Mouse (Mus musculus) gastrocnemius, postnatal 14 days (tissue): ENCODE results near the gene Rassf7. TPM values are rescaled to one million over a fixed set of nuclear protein-coding genes. Genes with fewer than 3 reads are reported as not detected.

ENCODE experiments used
- DNase-seq: peaks from one replicate; pipeline ENCODE4 v3.0.0; 2021; ENCODE audit warnings: mixed read lengths
- intact Hi-C: fragments of 180-260 bp; cut with DNase I; formaldehyde crosslinking; loops from one replicate; pipeline ENCODE4 v1.15.1; 2025; ENCODE audit warnings: low total_unique reads
- total RNA-seq, 2 experiments: library from RNA; stranded (reverse); gene quantifications; 2 replicates each; pipeline ENCODE4 v1.2.3; 2021

The Rassf7 gene
- total RNA-seq, 2 experiments from 2014 or later, result 0.62 to 1.2 TPM

GRCm38 (mm10) chr7:141194830-141195229 lies 20.8 kb upstream of the Rassf7 start:
- DNase-seq, result peak; percentile 85
- intact Hi-C loops, result no loop called here

- no peak for DNase-seq
Measured at GRCm38 (mm10) chr7:141195754-141196153, 19.9 kb upstream of the Rassf7 start.

GRCm38 (mm10) chr7:141196619-141197282 lies 18.9 kb upstream of the Rassf7 start:
- DNase-seq, result no peak
- intact Hi-C loops, result no loop called here

More at GRCm38 (mm10) chr7:141195754-141196153, 19.9 kb upstream of the Rassf7 start:
- intact Hi-C loops, result no loop called here

GRCm38 (mm10) chr7:141198121-141198520 lies 17.5 kb upstream of the Rassf7 start:
- DNase-seq, result no peak
- intact Hi-C loops, result no loop called here

GRCm38 (mm10) chr7:141204546-141204945 lies 11.1 kb upstream of the Rassf7 start:
- intact Hi-C loops, result no loop called here
- DNase-seq, result no peak

- DNase-seq, result no peak
- intact Hi-C loops, result no loop called here
Measured at GRCm38 (mm10) chr7:141205504-141205903, 10.2 kb upstream of the Rassf7 start.

GRCm38 (mm10) chr7:141206182-141206937 lies 9.3 kb upstream of the Rassf7 start:
- DNase-seq, result no peak

GRCm38 (mm10) chr7:141209526-141209925 lies 6.1 kb upstream of the Rassf7 start:
- DNase-seq, result no peak

More at GRCm38 (mm10) chr7:141206182-141206937, 9.3 kb upstream of the Rassf7 start:
- intact Hi-C loops, result no loop called here

GRCm38 (mm10) chr7:141210137-141210536 lies 5.5 kb upstream of the Rassf7 start:
- intact Hi-C loops, result no loop called here
- DNase-seq, result no peak

More at GRCm38 (mm10) chr7:141209526-141209925, 6.1 kb upstream of the Rassf7 start:
- intact Hi-C loops, result no loop called here

GRCm38 (mm10) chr7:141210606-141211131 lies 5.0 kb upstream of the Rassf7 start:
- DNase-seq, result no peak
- intact Hi-C loops, result no loop called here

- no peak for DNase-seq
- intact Hi-C loops, result no loop called here
Measured at GRCm38 (mm10) chr7:141213133-141213532, 2.5 kb upstream of the Rassf7 start.

GRCm38 (mm10) chr7:141213605-141214235 lies 1.9 kb upstream of the Rassf7 start, which contains the start of gene Lmntd2:
Gene Lmntd2, minus strand, starts transcription at chr7:141214080.
- DNase-seq, result no peak
- intact Hi-C loops, result no loop called here

GRCm38 (mm10) chr7:141214310-141214709 lies 1.4 kb upstream of the Rassf7 start:
- DNase-seq, result no peak
- intact Hi-C loops, result no loop called here

GRCm38 (mm10) chr7:141215880-141216733 lies 447 bp downstream of the Rassf7 start:
- intact Hi-C loops, result no loop called here
- DNase-seq, result peak; percentile 28

- intact Hi-C loops, result no loop called here
Measured at GRCm38 (mm10) chr7:141216894-141217293, 1.2 kb downstream of the Rassf7 start.

GRCm38 (mm10) chr7:141217343-141218013 lies 1.8 kb downstream of the Rassf7 start:
- intact Hi-C loops, result no loop called here
- DNase-seq, result no peak

More at GRCm38 (mm10) chr7:141216894-141217293, 1.2 kb downstream of the Rassf7 start:
- DNase-seq, result no peak

- DNase-seq, result no peak
- intact Hi-C loops, result no loop called here
Measured at GRCm38 (mm10) chr7:141218141-141218540, 2.5 kb downstream of the Rassf7 start.

GRCm38 (mm10) chr7:141218557-141219133 lies 3.0 kb downstream of the Rassf7 start:
- intact Hi-C loops, result no loop called here
- DNase-seq, result no peak
